ENCODE assay signal across 12 mouse cellular contexts in genomic region chr1:36864757-36865156, GRCm38 (mm10).
DNase-seq lines count a peak whose midpoint lies in the region; ATAC-seq lines count a peak whose summit lies in the region.
"Had no signal": no experiment of that assay in that cellular context is flagged by ENCODE, and none has a peak within 500 bp of the region (broad histone marks: within the 10 kb centered on the region; RNA-seq: fewer than 3 reads in every experiment).

No protein-coding gene starts in this region.

- intact Hi-C loops in heart, postnatal 10 days (cut with DNase I) = loop anchor here (5.0 kb wide), 1 partner anchor 73 kb away; no protein-coding TSS in a partner anchor

- DNase-seq in heart, adult 18-20 months = peak; percentile 39 to 60
- no peak for DNase-seq in heart, postnatal 4 days
- DNase-seq in Muller cell, postnatal 12 days (ENCODE audit: inconsistent ontology term) = peak; percentile 36
- DNase-seq in cerebellum, adult 8-10 months = peak; percentile 40
- peak; percentile 40 to 64 for DNase-seq in heart, postnatal 10 days
- no peak for DNase-seq in natural killer cell, adult 2 months (ENCODE audit: low spot score in 2 of 2)
- DNase-seq in thymus, postnatal 10 days (ENCODE audit: low spot score in 2 of 2) = no peak
- DNase-seq: kidney, postnatal 25 days; left cerebral cortex, postnatal 4 days; lung, adult 18-20 months; retina, postnatal 1 day had no signal

- no peak for ATAC-seq in granulocyte monocyte progenitor cell, adult 5-6 weeks (replicated peaks; ENCODE audit: poor library complexity, severe bottlenecking)

Comparison
In these comparisons a context has a peak if more than half of its experiments do, and no peak if none do; other contexts are left out.
1. DNase-seq: peak in heart, adult 18-20 months (2 of 2), Muller cell, postnatal 12 days (single experiment), cerebellum, adult 8-10 months (single experiment) and heart, postnatal 10 days (2 of 2); none in heart, postnatal 4 days (single experiment), natural killer cell, adult 2 months (0 of 2) and thymus, postnatal 10 days (0 of 2).